Mouse (Mus musculus) myocyte (in vitro differentiated cells): Measurements from ENCODE around the gene Csrp2. TPM values are rescaled to one million over a fixed set of nuclear protein-coding genes. Genes with fewer than 3 reads are reported as not detected.

Experiments used
- H3K27me3 ChIP-seq: one replicate; pipeline ENCODE4 v1.6.1; 2011; ENCODE audit not compliant: control insufficient read depth, insufficient read depth, insufficient read length
- H3K36me3 ChIP-seq: one replicate; pipeline ENCODE4 v1.6.1; 2011; ENCODE audit not compliant: control insufficient read depth, insufficient read depth
- H3K4me2 ChIP-seq: one replicate; pipeline ENCODE4 v1.6.1; 2011; ENCODE audit warnings: low read depth, control low read depth
- H3K4me3 ChIP-seq: one replicate; pipeline ENCODE4 v1.5.1; 2011; ENCODE audit warnings: mild to moderate bottlenecking, control low read depth, moderate library complexity
- H3K79me2 ChIP-seq: one replicate; pipeline ENCODE4 v1.6.1; 2011; ENCODE audit not compliant: control insufficient read depth, insufficient read depth
- H3ac ChIP-seq: one replicate; pipeline ENCODE4 v1.6.1; 2011; ENCODE audit not compliant: control insufficient read depth, insufficient read length
- CEBPB ChIP-seq: IDR thresholded peaks from 2 replicates; pipeline ENCODE4 v1.6.1; 2011; ENCODE audit warnings: mild to moderate bottlenecking, moderate library complexity; ENCODE audit not compliant: poor library complexity, insufficient read depth, severe bottlenecking
- E2F4 ChIP-seq: IDR thresholded peaks from one replicate; pipeline ENCODE4 v1.6.1; 2011; ENCODE audit warnings: mild to moderate bottlenecking, control low read depth, moderate library complexity; ENCODE audit not compliant: insufficient read depth
- MAX ChIP-seq: IDR thresholded peaks from one replicate; pipeline ENCODE4 v1.6.1; 2011; ENCODE audit warnings: low read depth, mild to moderate bottlenecking, control low read depth
- MYOD1 ChIP-seq, 3 experiments: IDR thresholded peaks; one replicate each; pipeline ENCODE4 v1.6.1; 2011; ENCODE audit warnings: control low read depth in 2 of 3, low read depth in 2 of 3, mild to moderate bottlenecking in 2 of 3, moderate library complexity in 1 of 3; ENCODE audit not compliant: insufficient read length in 2 of 3, control insufficient read depth in 1 of 3
- MYOG ChIP-seq, 3 experiments: IDR thresholded peaks; one replicate each; pipeline ENCODE4 v1.6.1; 2011; ENCODE audit warnings: control low read depth in 2 of 3, low read depth in 2 of 3, mild to moderate bottlenecking in 2 of 3; ENCODE audit not compliant: insufficient read length in 2 of 3, control insufficient read depth in 1 of 3, insufficient read depth in 1 of 3
- POLR2A ChIP-seq: IDR thresholded peaks from one replicate; pipeline ENCODE4 v1.6.1; 2011; ENCODE audit warnings: low read depth, mild to moderate bottlenecking, control low read depth, moderate library complexity; ENCODE audit not compliant: insufficient read length
- POLR2AphosphoS2 ChIP-seq: IDR thresholded peaks from one replicate; pipeline ENCODE4 v1.6.1; 2011; ENCODE audit warnings: low read depth, control low read depth; ENCODE audit not compliant: insufficient read length
- REST ChIP-seq: IDR thresholded peaks from one replicate; pipeline ENCODE4 v1.6.1; 2011; ENCODE audit warnings: mild to moderate bottlenecking, control low read depth, moderate library complexity; ENCODE audit not compliant: insufficient read depth, insufficient read length
- SRF ChIP-seq: IDR thresholded peaks from one replicate; pipeline ENCODE4 v1.6.1; 2011; ENCODE audit warnings: low read depth; ENCODE audit not compliant: control insufficient read depth, insufficient read length
- TCF12 ChIP-seq: IDR thresholded peaks from one replicate; pipeline ENCODE4 v1.6.1; 2011; ENCODE audit warnings: mild to moderate bottlenecking, control low read depth; ENCODE audit not compliant: poor library complexity, insufficient read depth, severe bottlenecking
- TCF3 ChIP-seq: IDR thresholded peaks from one replicate; pipeline ENCODE4 v1.6.1; 2011; ENCODE audit warnings: low read depth, control low read depth; ENCODE audit not compliant: insufficient read length
- USF1 ChIP-seq: IDR thresholded peaks from one replicate; pipeline ENCODE4 v1.6.1; 2011; ENCODE audit warnings: low read depth, mild to moderate bottlenecking, control low read depth, moderate library complexity
- polyA plus RNA-seq: library from polyadenylated mRNA; unstranded; fragments of >200 nt; fragmentation: generic; extraction: Trizol; gene quantifications from one replicate; pipeline ENCODE4 v1.2.1, GENCODE M21; 2012; ENCODE audit warnings: missing spikeins

Csrp2 gene
- polyA plus RNA-seq, 1 experiment: 264 TPM

DNA sequence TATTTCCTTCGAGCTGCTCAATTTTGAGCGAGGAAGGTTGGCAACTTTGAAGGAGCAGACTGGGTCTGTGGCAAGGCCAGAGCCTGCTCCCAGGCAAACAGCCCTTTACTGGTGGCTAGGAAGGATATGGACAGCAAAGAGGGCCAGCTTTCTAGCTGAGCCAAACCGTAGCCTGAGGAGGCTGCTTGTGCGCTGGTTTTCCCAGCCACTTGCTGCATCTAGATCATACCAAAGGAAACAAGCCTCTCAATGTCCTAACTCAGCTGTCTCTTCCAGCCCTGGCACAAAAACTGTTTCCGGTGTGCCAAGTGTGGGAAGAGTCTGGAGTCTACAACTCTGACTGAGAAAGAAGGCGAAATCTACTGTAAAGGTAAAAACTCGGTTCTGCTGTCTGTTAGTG, 18.8 kb downstream of the Csrp2 start:
- Histone ChIP-seq H3K27me3 (no peaks in the 10 kb centered on the region), H3K4me2 (no peak overlapping the region), H3K79me2 (peaks cover 3% of the 10 kb centered on the region), H3K36me3 (peaks cover 42% of the 10 kb centered on the region), H3K4me3 (no peak overlapping the region), H3ac (no peak overlapping the region)
- TF ChIP-seq SRF: no peak
- no peak for TF ChIP-seq MYOD1 (IDR thresholded peaks at IDR 0.05; ENCODE audit: control insufficient read depth in 1 of 3, insufficient read length in 2 of 3, low read depth in 2 of 3)
- no peak for TF ChIP-seq TCF12

DNA sequence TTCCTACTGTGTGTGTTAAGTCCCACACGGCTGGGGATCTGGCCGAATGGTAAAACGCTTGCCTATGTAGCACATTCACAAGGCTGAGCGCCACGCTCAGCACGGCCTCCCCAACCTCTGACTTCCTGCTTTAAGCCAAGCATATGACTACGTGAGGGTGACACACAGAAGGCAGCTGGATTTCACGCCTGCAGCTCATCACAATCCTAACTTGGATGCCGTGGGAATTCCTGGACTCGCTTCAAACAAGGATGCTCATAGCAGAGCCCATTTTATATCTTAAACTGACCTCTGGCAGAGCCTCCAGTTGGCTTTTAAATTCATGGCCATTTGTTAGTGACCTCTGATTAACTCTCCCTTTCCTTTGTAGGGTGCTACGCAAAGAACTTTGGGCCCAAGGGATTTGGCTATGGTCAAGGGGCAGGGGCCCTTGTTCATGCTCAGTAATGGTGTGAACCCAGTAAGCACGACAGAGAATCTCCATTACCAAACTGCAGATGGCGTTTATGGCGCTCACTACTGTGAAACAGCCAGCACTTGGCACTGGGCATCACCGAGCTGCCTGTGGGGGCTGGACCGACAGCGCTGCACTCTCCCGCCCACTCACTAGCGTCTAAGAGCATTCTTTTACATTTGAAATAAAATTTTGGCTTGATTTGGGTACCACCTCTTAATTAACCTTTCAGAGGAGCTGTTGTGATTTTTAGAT, 19.4 kb downstream of the Csrp2 start:
- TF ChIP-seq MYOG (IDR thresholded peaks at IDR 0.05; ENCODE audit: control insufficient read depth in 1 of 3, insufficient read depth in 1 of 3, insufficient read length in 2 of 3, low read depth in 2 of 3) (no peak), MYOD1 (IDR thresholded peaks at IDR 0.05; ENCODE audit: control insufficient read depth in 1 of 3, insufficient read length in 2 of 3, low read depth in 2 of 3) (no peak), E2F4 (no peak), REST (no peak), USF1 (no peak), CEBPB (no peak), TCF3 (no peak), MAX (no peak), TCF12 (no peak), SRF (no peak), POLR2A (no peak), POLR2AphosphoS2 (no peak)
- Histone ChIP-seq H3K4me3 (no peak overlapping the region), H3K36me3 (peaks cover 48% of the 10 kb centered on the region), H3ac (no peak overlapping the region), H3K79me2 (no peaks in the 10 kb centered on the region), H3K27me3 (no peaks in the 10 kb centered on the region), H3K4me2 (no peak overlapping the region)

DNA sequence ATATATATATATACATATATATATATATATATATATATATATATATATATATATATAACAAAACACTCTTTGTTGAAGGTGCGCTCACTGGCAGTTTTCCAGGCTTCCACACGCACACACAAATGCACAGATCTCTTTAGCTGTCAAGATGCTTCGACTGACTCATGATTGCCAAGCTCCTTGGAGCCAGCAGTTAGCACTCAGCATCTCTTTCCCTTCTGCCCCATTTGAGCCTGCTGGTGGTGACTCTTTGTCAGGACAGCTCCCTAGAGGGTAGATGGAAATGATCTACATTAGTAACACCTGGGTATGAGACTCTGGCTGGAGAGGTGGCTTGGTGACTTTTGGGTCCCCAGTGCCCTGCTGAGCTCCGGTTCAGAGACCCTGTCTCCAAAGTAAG, 20.1 kb downstream of the Csrp2 start:
- TF ChIP-seq CEBPB (no peak), POLR2AphosphoS2 (no peak), MYOD1 (IDR thresholded peaks at IDR 0.05; ENCODE audit: control insufficient read depth in 1 of 3, insufficient read length in 2 of 3, low read depth in 2 of 3) (no peak), MYOG (IDR thresholded peaks at IDR 0.05; ENCODE audit: control insufficient read depth in 1 of 3, insufficient read depth in 1 of 3, insufficient read length in 2 of 3, low read depth in 2 of 3) (no peak), REST (no peak), SRF (no peak), MAX (no peak), TCF3 (no peak), TCF12 (no peak), POLR2A (no peak), USF1 (no peak), E2F4 (no peak)
- Histone ChIP-seq H3K27me3 (no peaks in the 10 kb centered on the region), H3K79me2 (no peaks in the 10 kb centered on the region), H3K4me2 (no peak overlapping the region), H3K4me3 (no peak overlapping the region), H3K36me3 (peaks cover 54% of the 10 kb centered on the region), H3ac (no peak overlapping the region)

DNA sequence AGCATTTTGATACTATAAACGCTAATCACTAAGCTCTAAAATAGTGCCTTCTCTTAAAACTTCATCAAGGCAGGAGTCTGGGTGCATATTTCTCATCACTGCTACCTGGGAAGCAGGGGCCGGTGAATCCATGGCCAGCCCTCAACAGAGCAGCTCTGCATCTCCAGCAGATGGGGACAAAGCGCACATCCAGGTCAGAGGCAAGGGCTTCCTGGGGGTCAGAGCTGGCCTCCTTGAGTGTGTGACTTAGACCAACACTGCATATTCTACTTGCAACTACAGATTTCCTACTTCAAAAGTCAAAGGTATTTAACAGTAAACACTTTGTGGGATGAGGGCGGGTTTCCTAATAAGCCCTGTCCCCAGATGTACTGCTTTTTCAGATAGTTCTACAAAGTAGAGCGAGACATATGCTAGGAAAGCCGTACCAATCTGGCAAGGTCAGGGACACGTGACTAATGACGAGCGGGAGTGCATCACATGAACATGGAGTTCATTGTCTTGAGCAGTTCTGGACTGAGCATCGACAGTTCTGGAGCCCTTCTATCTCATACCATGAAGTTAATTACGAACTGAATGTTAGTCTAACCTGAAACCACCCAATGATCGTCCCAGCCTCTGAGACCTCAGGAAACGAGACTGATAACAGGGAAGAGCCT, 21.3 kb downstream of the Csrp2 start:
- peaks cover 51% of the 10 kb centered on the region for H3K36me3 ChIP-seq

DNA sequence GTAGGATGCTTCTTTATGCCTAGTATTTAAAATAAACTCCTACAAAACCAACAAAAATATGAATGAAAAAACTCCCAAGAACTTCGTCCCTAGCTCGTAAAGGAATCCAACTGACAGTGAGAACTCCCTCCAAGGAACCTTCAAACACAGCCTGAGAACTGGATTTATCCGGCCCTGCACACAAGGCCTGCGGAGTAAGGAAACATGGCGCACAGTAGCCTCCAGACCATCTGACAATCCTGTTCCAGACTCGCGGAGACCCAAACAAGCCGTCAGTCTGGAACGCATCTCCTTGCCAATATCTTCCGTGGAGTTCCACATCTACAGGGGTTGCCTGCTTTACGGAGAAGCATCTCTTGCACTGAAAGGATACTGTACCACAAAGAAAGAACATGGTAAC, 22.4 kb downstream of the Csrp2 start:
- H3K4me2 ChIP-seq: no peak overlapping the region
- H3ac ChIP-seq: no peak overlapping the region
- no peaks in the 10 kb centered on the region for H3K79me2 ChIP-seq
- H3K27me3 ChIP-seq: no peaks in the 10 kb centered on the region
- H3K4me3 ChIP-seq: no peak overlapping the region
- TF ChIP-seq POLR2AphosphoS2 (peak; percentile 36), MAX (no peak)
- peaks cover 46% of the 10 kb centered on the region for H3K36me3 ChIP-seq

More for the DNA sequence above, 21.3 kb downstream of the Csrp2 start:
- H3K4me2 ChIP-seq: no peak overlapping the region
- TF ChIP-seq TCF12: no peak
- no peak for TF ChIP-seq SRF
- H3K4me3 ChIP-seq: no peak overlapping the region
- H3ac ChIP-seq: no peak overlapping the region
- H3K79me2 ChIP-seq: no peaks in the 10 kb centered on the region
- no peaks in the 10 kb centered on the region for H3K27me3 ChIP-seq
